Mouse (Mus musculus): ENCODE data around the gene Hist1h2ac.

Hist1h2ac gene

GRCm38 (mm10) chr13:23662536-23662935, 21.2 kb downstream of the Hist1h2ac start:
- in situ Hi-C loops (cut with MboI, MseI) = no loop called here

- in situ Hi-C loops (cut with MboI, MseI) = loop anchor here in 1 of 2 experiments (10.0 kb wide), 1 partner anchor 1475 kb away; the partner anchor contains the start of gene Vmn1r191
Measured at GRCm38 (mm10) chr13:23659636-23660366, 23.9 kb downstream of the Hist1h2ac start.

Measured in T-helper 17 cell (primary cell).